Mouse (Mus musculus) olfactory bulb, adult 2 months (tissue): ENCODE measurements at regions not wholly inside any gene's neighbourhood (a gene's known extent, or its start where the extent isn't known, plus 50 kb on each side); places are given as distances from the start of the nearest gene placed in this dataset.

Experiments
- CTCF ChIP-seq: fragments of 200-500 bp; IDR thresholded peaks from 2 replicates; pipeline ENCODE4 v1.5.1; 2012; ENCODE audit warnings: low read depth, mild to moderate bottlenecking, low read length, moderate library complexity; ENCODE audit not compliant: insufficient read depth
- POLR2A ChIP-seq: fragments of 200-500 bp; IDR thresholded peaks from 2 replicates; pipeline ENCODE4 v1.6.1; 2012; ENCODE audit warnings: mild to moderate bottlenecking, low read depth, low read length, moderate library complexity; ENCODE audit not compliant: insufficient read depth

DNA sequence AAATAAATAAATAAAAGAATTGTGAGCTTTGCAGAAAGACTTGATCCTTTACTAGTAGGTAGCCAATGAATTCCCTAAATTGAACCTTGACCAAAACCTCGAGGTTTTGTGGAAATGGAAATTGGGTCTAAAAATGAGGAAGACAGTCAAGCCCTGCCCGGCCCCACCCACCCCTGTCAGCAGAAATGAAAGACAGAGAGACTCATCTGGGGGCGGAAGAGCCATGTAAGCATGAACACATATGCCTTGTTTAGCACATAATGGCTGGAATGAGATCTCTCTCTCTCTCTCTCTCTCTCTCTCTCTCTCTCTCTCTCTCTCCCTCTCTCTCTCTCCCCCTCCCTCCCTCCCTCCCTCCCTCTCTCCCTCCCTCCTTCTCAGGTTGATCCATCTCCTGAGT, 1451.3 kb upstream of the Gm6569 start:
- TF ChIP-seq CTCF (no peak), POLR2A (no peak)
